Mouse (Mus musculus) embryonic fibroblast, embryonic 13.5 days (primary cell): ENCODE measurements around the gene Gm20388. TPM values are rescaled to one million over a fixed set of nuclear protein-coding genes. Genes with fewer than 3 reads are reported as not detected.

Source experiments
- H3K27ac ChIP-seq: 2 replicates; pipeline ENCODE4 v1.5.1; 2012; ENCODE audit warnings: low read length, control low read depth, inconsistent platforms; ENCODE audit not compliant: insufficient read depth
- H3K4me1 ChIP-seq: 2 replicates; pipeline ENCODE4 v1.6.1; 2011; ENCODE audit warnings: low read length; ENCODE audit not compliant: control insufficient read depth, insufficient read depth
- H3K4me3 ChIP-seq: 2 replicates; pipeline ENCODE4 v1.5.1; 2011; ENCODE audit warnings: mild to moderate bottlenecking, control low read depth, low read length; ENCODE audit not compliant: insufficient read depth
- CTCF ChIP-seq: IDR thresholded peaks from 2 replicates; pipeline ENCODE4 v1.5.1; 2011; ENCODE audit warnings: mild to moderate bottlenecking, control low read depth, low read length, moderate library complexity, borderline replicate concordance; ENCODE audit not compliant: insufficient read depth
- POLR2A ChIP-seq: IDR thresholded peaks from 2 replicates; pipeline ENCODE4 v1.6.1; 2011; ENCODE audit warnings: low read depth, mild to moderate bottlenecking, control low read depth, low read length, moderate library complexity
- polyA plus RNA-seq: library from polyadenylated mRNA; stranded (reverse); fragments of >200 nt; gene quantifications from 2 replicates; pipeline ENCODE4 v1.2.4, GENCODE M21; 2011; ENCODE audit warnings: low read depth; ENCODE audit not compliant: missing spikeins, insufficient read length

The Gm20388 gene
- polyA plus RNA-seq, 1 experiment = 82.8 TPM

DNA sequence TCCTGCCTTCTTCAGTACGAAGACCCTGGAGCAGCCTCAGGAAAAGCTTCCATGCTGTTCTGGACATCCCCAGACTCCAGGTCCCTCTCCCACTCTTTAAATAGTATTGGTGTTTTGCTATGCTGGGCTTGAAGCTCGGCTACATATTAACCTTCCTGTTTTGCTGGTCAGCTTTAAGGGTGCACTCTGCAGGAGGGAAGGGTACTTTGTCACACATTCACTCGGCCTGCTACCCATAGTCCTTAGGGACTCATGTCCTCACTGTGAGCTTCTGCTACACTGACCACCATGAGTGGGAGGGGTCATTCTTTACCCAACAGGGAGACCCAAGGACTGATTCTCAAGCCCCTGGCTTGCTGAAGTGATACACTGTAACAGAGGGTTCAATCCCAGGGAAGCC is 2520.0 kb downstream of the Gm20388 start:
- Histone ChIP-seq H3K4me1 (no peaks in the 10 kb centered on the region), H3K27ac (no peak overlapping the region), H3K4me3 (no peak overlapping the region)
- TF ChIP-seq CTCF (no peak), POLR2A (no peak)

- no peak for TF ChIP-seq POLR2A
- no peak for TF ChIP-seq CTCF
- Histone ChIP-seq H3K4me3 (peak overlapping the region; percentile 70), H3K27ac (no peak overlapping the region), H3K4me1 (no peaks in the 10 kb centered on the region)
Measured at GRCm38 (mm10) chr8:122431694-122432442, 2521.2 kb downstream of the Gm20388 start.

GRCm38 (mm10) chr8:122432443-122433268 is 2522.0 kb downstream of the Gm20388 start, which contains the start of gene Cyba:
Gene Cyba, minus strand, starts transcription at chr8:122432930.
- peak; percentile 93 for TF ChIP-seq POLR2A
- TF ChIP-seq CTCF = no peak
- Histone ChIP-seq H3K4me1 (no peaks in the 10 kb centered on the region), H3K27ac (no peak within 1 kb of the TSS), H3K4me3 (peak within 1 kb of the TSS; percentile 70)

DNA sequence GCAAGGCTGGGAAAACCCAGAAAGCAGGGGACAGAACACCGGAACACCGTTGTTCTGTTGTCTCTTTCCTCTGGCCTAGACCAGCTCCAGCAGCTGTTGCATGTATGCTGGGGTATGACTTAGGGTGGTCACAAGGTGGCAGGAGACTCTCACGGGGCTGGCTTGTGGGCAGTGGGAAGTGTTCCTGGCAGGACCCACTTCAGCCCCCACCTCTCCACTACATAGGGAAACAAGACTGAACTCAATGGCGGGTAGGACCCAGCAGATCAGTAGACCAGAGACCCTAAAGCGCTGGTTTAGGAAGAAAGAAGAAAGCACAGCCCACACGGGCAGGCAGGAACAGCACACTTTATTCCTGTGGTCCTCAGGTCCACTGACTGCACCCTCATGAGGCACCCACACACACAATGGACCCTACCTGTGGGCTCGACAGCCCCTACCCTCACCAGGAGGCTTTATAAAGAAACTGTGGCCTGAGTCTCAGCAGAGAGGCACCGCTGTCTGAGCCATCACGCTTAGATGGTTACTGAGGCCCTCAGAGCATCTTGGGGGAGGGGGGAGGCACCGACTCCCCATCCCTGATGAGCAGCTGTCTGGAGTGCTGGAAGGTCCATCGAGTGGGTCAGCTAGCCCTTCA is 2522.7 kb downstream of the Gm20388 start:
- no peaks in the 10 kb centered on the region for H3K4me1 ChIP-seq
- no peak overlapping the region for H3K4me3 ChIP-seq
- no peak overlapping the region for H3K27ac ChIP-seq
- TF ChIP-seq POLR2A (no peak), CTCF (peak; percentile 12; the same call in 1 of the 2 replicates)

DNA sequence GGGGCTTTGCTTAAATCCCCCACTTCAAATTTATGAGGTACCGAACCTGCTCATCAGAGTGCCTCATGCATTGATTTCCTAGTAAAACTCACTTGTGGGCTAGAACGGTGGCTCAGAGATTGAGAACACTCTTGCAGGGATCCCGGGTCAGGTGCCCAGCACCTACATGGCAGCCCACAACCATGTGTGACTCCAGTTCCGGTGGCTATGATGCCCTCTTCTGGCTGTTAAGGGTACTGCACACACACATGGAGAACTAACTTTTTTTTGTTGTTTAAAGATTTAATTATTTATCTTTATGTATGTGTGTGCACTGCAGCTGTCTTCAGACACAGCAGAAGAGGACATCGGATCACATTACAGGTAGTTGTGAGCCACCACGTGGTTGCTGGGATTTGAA is 2524.7 kb downstream of the Gm20388 start:
- no peak overlapping the region for H3K27ac ChIP-seq
- no peak overlapping the region for H3K4me3 ChIP-seq
- no peaks in the 10 kb centered on the region for H3K4me1 ChIP-seq
- TF ChIP-seq POLR2A = no peak
- peak; percentile 12; the same call in 1 of the 2 replicates for TF ChIP-seq CTCF

DNA sequence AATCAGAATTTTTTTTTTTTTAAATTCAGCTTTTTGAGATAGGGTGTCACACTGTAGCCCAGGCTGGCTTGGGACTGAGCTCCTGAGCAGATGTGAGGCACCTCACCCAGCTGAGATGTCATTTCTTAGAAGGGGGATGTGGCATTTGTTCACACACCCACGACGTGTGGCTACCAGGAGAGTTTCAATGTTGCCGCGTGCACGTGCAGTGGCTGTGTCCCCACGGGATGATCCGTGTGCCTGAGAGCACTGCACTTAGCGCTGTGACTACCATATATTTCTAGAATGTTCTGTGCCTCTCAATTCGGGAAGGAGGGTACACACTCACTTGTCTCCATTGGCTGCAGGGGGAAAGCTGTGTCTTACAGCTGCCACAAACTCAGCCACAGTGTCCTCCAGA is 2525.5 kb downstream of the Gm20388 start:
- no peak overlapping the region for H3K4me3 ChIP-seq
- no peak overlapping the region for H3K27ac ChIP-seq
- no peaks in the 10 kb centered on the region for H3K4me1 ChIP-seq
- no peak for TF ChIP-seq POLR2A
- TF ChIP-seq CTCF = no peak

DNA sequence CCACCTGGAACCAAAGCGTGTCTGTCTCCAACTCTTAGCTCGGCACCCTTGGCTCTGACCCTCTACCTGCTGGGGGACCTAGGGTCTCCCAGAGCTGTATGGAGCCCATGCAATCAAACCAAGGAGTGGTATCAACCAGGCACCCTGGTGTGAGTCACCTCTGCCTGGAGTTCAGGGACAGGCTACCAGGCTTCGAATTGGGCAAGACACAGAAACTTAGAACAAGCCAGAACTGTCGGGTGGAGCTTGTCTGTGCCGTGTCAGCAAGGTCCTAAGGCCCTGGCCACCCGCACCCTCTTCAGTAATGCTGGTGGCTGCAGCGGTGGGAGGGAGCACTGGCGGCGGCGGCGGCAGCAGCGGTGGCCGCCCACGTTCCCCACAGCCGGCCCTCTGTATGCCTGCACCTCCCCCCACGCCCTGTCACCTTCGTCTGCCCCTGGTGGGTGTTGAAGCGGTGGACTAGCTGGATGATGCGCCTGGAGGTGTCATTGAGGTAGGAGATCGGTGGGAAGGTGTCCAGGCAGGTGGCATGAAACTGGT is 2526.0 kb downstream of the Gm20388 start:
- no peaks in the 10 kb centered on the region for H3K4me1 ChIP-seq
- no peak overlapping the region for H3K4me3 ChIP-seq
- TF ChIP-seq CTCF (no peak), POLR2A (no peak)
- no peak overlapping the region for H3K27ac ChIP-seq

- H3K27ac ChIP-seq = no peak overlapping the region
- no peaks in the 10 kb centered on the region for H3K4me1 ChIP-seq
- H3K4me3 ChIP-seq = no peak overlapping the region
- TF ChIP-seq POLR2A (no peak), CTCF (no peak)
Measured at GRCm38 (mm10) chr8:122437708-122438331, 2527.2 kb downstream of the Gm20388 start.

DNA sequence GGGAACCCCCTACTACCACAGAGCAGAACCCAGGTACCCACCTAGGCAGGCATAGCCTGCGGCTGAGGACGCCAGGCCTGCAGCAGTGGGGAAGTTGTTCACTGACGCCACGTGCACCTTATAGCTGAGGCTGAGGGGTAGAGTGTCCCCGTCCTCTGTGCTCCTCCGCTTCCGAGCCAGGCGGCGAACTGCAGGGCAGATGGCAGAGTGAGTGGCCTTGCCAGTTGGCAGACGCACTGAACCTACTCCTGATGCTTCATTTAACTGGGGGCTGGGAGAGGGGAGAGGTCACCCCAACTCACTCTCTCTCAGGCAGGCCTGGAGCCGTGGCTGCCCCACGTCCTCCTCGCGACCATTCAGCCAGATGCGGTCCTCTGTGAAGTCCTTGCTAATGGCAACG is 2528.7 kb downstream of the Gm20388 start:
- no peak for TF ChIP-seq CTCF
- TF ChIP-seq POLR2A = no peak
- no peaks in the 10 kb centered on the region for H3K4me1 ChIP-seq
- no peak overlapping the region for H3K27ac ChIP-seq
- H3K4me3 ChIP-seq = no peak overlapping the region
